Mouse (Mus musculus): Measurements from ENCODE around the gene Fam178b.

GRCm38 (mm10) chr1:36572140-36572700 is 110.8 kb downstream of the Fam178b start:
- TF ChIP-seq EP300 (optimal IDR thresholded peaks at IDR 0.05) (no peak), CTCF (IDR thresholded peaks at IDR 0.05; ENCODE audit: low read depth) (no peak)
